ENCODE assay signal across 8 mouse cellular contexts in the genomic region with DNA sequence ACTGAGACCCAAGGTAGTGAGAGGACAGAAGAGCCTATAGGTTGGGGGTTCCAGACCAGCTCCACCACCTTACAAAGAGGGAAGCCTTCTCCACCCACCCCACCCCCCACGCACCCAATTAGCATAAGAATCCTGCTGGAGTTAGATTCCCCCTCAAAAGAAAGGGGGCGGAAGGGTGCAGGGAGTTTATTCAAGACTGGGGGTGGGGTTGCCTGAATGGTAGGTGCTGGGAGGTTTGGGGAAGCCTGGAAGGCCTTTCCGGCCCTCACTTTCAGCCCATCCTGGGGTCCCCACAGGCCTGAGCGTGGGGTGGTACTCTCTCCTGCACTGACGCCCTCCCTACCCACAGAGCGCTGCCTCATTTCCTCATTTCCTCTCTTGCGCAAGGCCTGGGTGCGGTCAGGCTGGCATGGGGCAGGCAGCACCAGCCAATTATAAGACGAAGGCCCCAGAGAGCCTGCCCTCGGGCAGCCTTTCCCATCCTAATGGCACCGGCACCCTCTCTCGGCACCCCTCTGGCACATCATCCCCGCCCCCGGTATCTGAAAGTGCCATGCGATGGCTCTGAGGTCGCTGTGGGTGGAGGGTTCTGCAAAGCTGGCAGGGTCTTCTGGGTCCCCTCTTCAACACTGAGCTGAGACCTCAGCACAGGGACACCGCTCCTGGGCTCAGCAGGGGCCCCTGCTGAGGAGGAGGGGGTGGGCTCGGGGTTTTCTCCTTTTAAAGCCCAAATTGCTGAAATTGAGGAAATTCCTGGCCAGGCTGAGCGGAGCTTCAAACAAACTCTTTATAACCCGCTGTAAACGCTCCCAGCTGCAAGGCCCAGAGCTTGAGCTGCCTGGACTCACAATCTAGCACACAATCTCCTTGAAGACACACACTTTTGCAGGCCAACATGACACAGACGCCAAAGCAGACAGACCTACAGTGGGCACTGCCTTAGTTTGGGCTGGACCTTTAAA. TPM values are rescaled to one million over a fixed set of nuclear protein-coding genes. Genes with fewer than 3 reads are reported as not detected.
DNase-seq lines count a peak whose midpoint lies in the region; ATAC-seq and TF ChIP-seq lines count a peak whose summit lies in the region.

No protein-coding gene starts in this region.

- H3K27ac ChIP-seq in forebrain, embryonic 16.5 days (ENCODE audit: low read length) = no peak overlapping the region
- H3K27ac ChIP-seq in intestine, embryonic 14.5 days (ENCODE audit: low read depth) = peak overlapping the region; percentile 54
- peak overlapping the region; percentile 17; the same call in 1 of the 2 replicates for H3K27ac ChIP-seq in olfactory bulb, adult 2 months (ENCODE audit: insufficient read depth, low read depth, low read length)
- H3K27ac ChIP-seq in cerebellum, adult 2 months (ENCODE audit: insufficient read depth, low read length) = no peak overlapping the region

- TF ChIP-seq POLR2A in olfactory bulb, adult 2 months (IDR thresholded peaks at IDR 0.05; ENCODE audit: insufficient read depth, low read depth, low read length) = no peak
- no peak for TF ChIP-seq POLR2A in cerebellum, adult 2 months (IDR thresholded peaks at IDR 0.05; ENCODE audit: borderline replicate concordance, insufficient read depth, low read length)

- no peak for TF ChIP-seq CTCF in olfactory bulb, adult 2 months (IDR thresholded peaks at IDR 0.05; ENCODE audit: insufficient read depth, low read depth, low read length)
- TF ChIP-seq CTCF in cerebellum, adult 2 months (IDR thresholded peaks at IDR 0.05; ENCODE audit: borderline replicate concordance, insufficient read depth, low read depth, low read length) = no peak

- no peaks in the 10 kb centered on the region for H3K36me3 ChIP-seq in forebrain, embryonic 16.5 days (ENCODE audit: control insufficient read depth, insufficient read depth)
- H3K36me3 ChIP-seq in intestine, embryonic 14.5 days (ENCODE audit: control insufficient read depth, insufficient read depth, low read length) = peaks cover 15% of the 10 kb centered on the region

- 13% methylated on average over 21 of the region's 22 CpGs for WGBS in forebrain, embryonic 16.5 days
- 19% methylated on average over 22 of the region's 22 CpGs for WGBS in intestine, embryonic 14.5 days
- 22% methylated on average over 22 of the region's 22 CpGs for WGBS in olfactory bulb, adult 2 months
- WGBS in cerebellum, adult 2 months = 54% methylated on average over 22 of the region's 22 CpGs

- H3K9ac ChIP-seq in forebrain, embryonic 16.5 days (replicated peaks; ENCODE audit: low read depth, low read length) = peak overlapping the region; percentile 31
- H3K9ac ChIP-seq in intestine, embryonic 14.5 days (ENCODE audit: low read length) = peak overlapping the region; percentile 25; the same call in 1 of the 2 replicates

- peaks cover 6% of the 10 kb centered on the region for H3K27me3 ChIP-seq in forebrain, embryonic 16.5 days (replicated peaks; ENCODE audit: control insufficient read depth, insufficient read depth, low read length)
- H3K27me3 ChIP-seq in intestine, embryonic 14.5 days (replicated peaks; ENCODE audit: control insufficient read depth, insufficient read depth, low read length) = no peaks in the 10 kb centered on the region
- H3K27me3 ChIP-seq in cerebellum, adult 2 months (ENCODE audit: control insufficient read depth, insufficient read depth, low read length) = no peaks in the 10 kb centered on the region

- peak overlapping the region; percentile 34 for H3K4me2 ChIP-seq in forebrain, embryonic 16.5 days (ENCODE audit: low read length)
- H3K4me2 ChIP-seq in intestine, embryonic 14.5 days (ENCODE audit: low read length) = peak overlapping the region; percentile 95

- peak overlapping the region; percentile 2; the same call in 1 of the 2 replicates for H3K4me3 ChIP-seq in forebrain, embryonic 16.5 days (replicated peaks; ENCODE audit: low read length)
- peak overlapping the region; percentile 9; the same call in 1 of the 2 replicates for H3K4me3 ChIP-seq in intestine, embryonic 14.5 days (ENCODE audit: low read depth, low read length)
- H3K4me3 ChIP-seq in olfactory bulb, adult 2 months (ENCODE audit: insufficient read depth, low read depth, low read length) = peak overlapping the region; percentile 14
- H3K4me3 ChIP-seq in cerebellum, adult 2 months (replicated peaks; ENCODE audit: insufficient read depth, low read depth, low read length) = no peak overlapping the region

- peak; percentile 62 for DNase-seq in CD4-positive, CD25-positive, alpha-beta regulatory T cell, adult 2 months (ENCODE audit: low read depth, low spot score)
- peak; percentile 81 for DNase-seq in ZHBTc4 (ENCODE audit: low read depth, low spot score)
- DNase-seq in intestine, embryonic 14.5 days (ENCODE audit: low spot score) = no peak
- peak; percentile 93 to 96 for DNase-seq in lung, adult 18-20 months
- no peak for DNase-seq in cerebellum, adult 2 months

- no peaks in the 10 kb centered on the region for H3K9me3 ChIP-seq in forebrain, embryonic 16.5 days (ENCODE audit: control insufficient read depth, low read length)
- no peaks in the 10 kb centered on the region for H3K9me3 ChIP-seq in intestine, embryonic 14.5 days (ENCODE audit: control insufficient read depth, low read length)

- no peak for ATAC-seq in forebrain, embryonic 16.5 days
- no peak for ATAC-seq in intestine, embryonic 14.5 days (replicated peaks; ENCODE audit: low FRiP score, low TSS enrichment, low read depth)
- no peak for ATAC-seq in inflammation-experienced regulatory T-cells, adult 6 months

- H3K4me1 ChIP-seq in forebrain, embryonic 16.5 days (replicated peaks; ENCODE audit: control insufficient read depth, insufficient read depth, low read length) = peaks cover 39% of the 10 kb centered on the region
- H3K4me1 ChIP-seq in intestine, embryonic 14.5 days (replicated peaks; ENCODE audit: control insufficient read depth, insufficient read depth, low read length) = peaks cover 38% of the 10 kb centered on the region
- H3K4me1 ChIP-seq in olfactory bulb, adult 2 months (ENCODE audit: control insufficient read depth, insufficient read depth, low read length) = peaks cover 32% of the 10 kb centered on the region
- H3K4me1 ChIP-seq in cerebellum, adult 2 months (ENCODE audit: control insufficient read depth, insufficient read depth, low read length) = no peaks in the 10 kb centered on the region; the same call in none of the 2 replicates

RNA-seq across cellular contexts. Expression of gene Itgb7, which starts 11.8 kb away (rescaled TPM):
- 0.73 and 1.0 TPM in 2 replicates for polyA plus RNA-seq in forebrain, embryonic 16.5 days (2015; fragmentation: Nextera tagmentation; extraction: Ambion mirVana)
- 13.3 and 13.5 TPM in 2 replicates for polyA plus RNA-seq in intestine, embryonic 14.5 days (2014; fragmentation: Nextera tagmentation; extraction: Ambion mirVana)
- not detected in 2 replicates for polyA plus RNA-seq in olfactory bulb, adult 2 months (2012; ENCODE audit: insufficient read depth, insufficient read length, low replicate concordance, missing spikeins)
- polyA plus RNA-seq in cerebellum, adult 2 months (2012; rRNA removed) = 5.2 and 8.4 TPM in 2 replicates
- polyA plus RNA-seq in inflammation-experienced regulatory T-cells, adult 6 months (2017; shearing (Covaris generic)) = 100 to 1,000 TPM; 364 to 513 (median 397) TPM

RNA-seq across cellular contexts. Expression of gene Rarg, which starts 13.8 kb away (rescaled TPM):
- 6.4 and 8.0 TPM in 2 replicates for polyA plus RNA-seq in forebrain, embryonic 16.5 days (2015; fragmentation: Nextera tagmentation; extraction: Ambion mirVana)
- polyA plus RNA-seq in intestine, embryonic 14.5 days (2014; fragmentation: Nextera tagmentation; extraction: Ambion mirVana) = 16.4 and 17.1 TPM in 2 replicates
- polyA plus RNA-seq in olfactory bulb, adult 2 months (2012; ENCODE audit: insufficient read depth, insufficient read length, low replicate concordance, missing spikeins) = not detected in 2 replicates
- 12.8 and 12.9 TPM in 2 replicates for polyA plus RNA-seq in cerebellum, adult 2 months (2012; rRNA removed)
- 10 to 100 TPM; 15.5 to 18.4 (median 18.3) TPM for polyA plus RNA-seq in inflammation-experienced regulatory T-cells, adult 6 months (2017; shearing (Covaris generic))

RNA-seq across cellular contexts. Expression of gene Gm9918, which starts 26.9 kb away (rescaled TPM):
- 0.11 TPM in 1 of 2 replicates, not detected in the other for polyA plus RNA-seq in forebrain, embryonic 16.5 days (2015; fragmentation: Nextera tagmentation; extraction: Ambion mirVana)
- polyA plus RNA-seq in intestine, embryonic 14.5 days (2014; fragmentation: Nextera tagmentation; extraction: Ambion mirVana) = 0.11 and 0.19 TPM in 2 replicates
- polyA plus RNA-seq in olfactory bulb, adult 2 months (2012; ENCODE audit: insufficient read depth, insufficient read length, low replicate concordance, missing spikeins) = not detected in 2 replicates
- polyA plus RNA-seq in cerebellum, adult 2 months (2012; rRNA removed) = 0.13 and 0.15 TPM in 2 replicates
- polyA plus RNA-seq in inflammation-experienced regulatory T-cells, adult 6 months (2017; shearing (Covaris generic)) = not detected

RNA-seq across cellular contexts. Expression of gene Mfsd5, which starts 35.7 kb away (rescaled TPM):
- 50.6 and 52.8 TPM in 2 replicates for polyA plus RNA-seq in forebrain, embryonic 16.5 days (2015; fragmentation: Nextera tagmentation; extraction: Ambion mirVana)
- polyA plus RNA-seq in intestine, embryonic 14.5 days (2014; fragmentation: Nextera tagmentation; extraction: Ambion mirVana) = 65.3 and 67.1 TPM in 2 replicates
- polyA plus RNA-seq in olfactory bulb, adult 2 months (2012; ENCODE audit: insufficient read depth, insufficient read length, low replicate concordance, missing spikeins) = not detected in 2 replicates
- 60.9 and 62.3 TPM in 2 replicates for polyA plus RNA-seq in cerebellum, adult 2 months (2012; rRNA removed)
- polyA plus RNA-seq in inflammation-experienced regulatory T-cells, adult 6 months (2017; shearing (Covaris generic)) = 10 to 100 TPM; 30.8 to 33.1 (median 31.8) TPM

RNA-seq across cellular contexts. Expression of gene Csad, which starts 39.0 kb away (rescaled TPM):
- 37.8 and 39.6 TPM in 2 replicates for polyA plus RNA-seq in forebrain, embryonic 16.5 days (2015; fragmentation: Nextera tagmentation; extraction: Ambion mirVana)
- polyA plus RNA-seq in intestine, embryonic 14.5 days (2014; fragmentation: Nextera tagmentation; extraction: Ambion mirVana) = 52.3 and 53.6 TPM in 2 replicates
- polyA plus RNA-seq in olfactory bulb, adult 2 months (2012; ENCODE audit: insufficient read depth, insufficient read length, low replicate concordance, missing spikeins) = not detected in 2 replicates
- 53.0 and 60.3 TPM in 2 replicates for polyA plus RNA-seq in cerebellum, adult 2 months (2012; rRNA removed)
- polyA plus RNA-seq in inflammation-experienced regulatory T-cells, adult 6 months (2017; shearing (Covaris generic)) = 10 to 100 TPM in 2 of 3 experiments, 1 to 10 TPM in 1; 5.0 to 14.6 (median 14.0) TPM

Comparison
In these comparisons a context has a peak if more than half of its experiments do, and no peak if none do; other contexts are left out.
1. DNase-seq: peak in CD4-positive, CD25-positive, alpha-beta regulatory T cell, adult 2 months (single experiment), ZHBTc4 (single experiment) and lung, adult 18-20 months (2 of 2); none in intestine, embryonic 14.5 days (single experiment) and cerebellum, adult 2 months (0 of 2).
2. H3K27ac ChIP-seq: peak in intestine, embryonic 14.5 days (single experiment) and olfactory bulb, adult 2 months (single experiment); none in forebrain, embryonic 16.5 days (single experiment) and cerebellum, adult 2 months (single experiment).